Mouse (Mus musculus): ENCODE measurements around the gene Vmn2r107.

Vmn2r107 gene

DNA sequence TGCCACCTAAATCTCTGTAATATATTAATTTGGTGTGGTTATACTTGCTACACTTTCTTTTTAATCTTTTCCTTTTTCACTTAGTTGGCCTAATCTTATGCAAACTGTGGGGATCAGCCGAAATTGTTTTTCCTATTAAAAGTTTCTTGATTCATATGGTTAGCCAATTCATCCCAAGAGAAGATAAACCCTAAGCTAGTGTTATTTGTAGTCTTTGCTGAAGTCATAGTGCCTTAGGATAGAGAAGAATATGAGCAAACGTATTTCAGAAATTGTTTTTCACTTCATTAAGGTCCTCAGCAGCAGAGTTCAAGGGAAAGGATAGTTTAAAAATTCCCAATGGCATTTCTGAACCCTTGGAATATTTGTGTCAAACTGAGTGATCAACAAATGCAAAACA is at the start of gene Vmn2r107:
TSS of gene Vmn2r107 (plus strand) at position 301 of the 400 bp plus-strand sequence.
- DNase-seq: no peak

DNA sequence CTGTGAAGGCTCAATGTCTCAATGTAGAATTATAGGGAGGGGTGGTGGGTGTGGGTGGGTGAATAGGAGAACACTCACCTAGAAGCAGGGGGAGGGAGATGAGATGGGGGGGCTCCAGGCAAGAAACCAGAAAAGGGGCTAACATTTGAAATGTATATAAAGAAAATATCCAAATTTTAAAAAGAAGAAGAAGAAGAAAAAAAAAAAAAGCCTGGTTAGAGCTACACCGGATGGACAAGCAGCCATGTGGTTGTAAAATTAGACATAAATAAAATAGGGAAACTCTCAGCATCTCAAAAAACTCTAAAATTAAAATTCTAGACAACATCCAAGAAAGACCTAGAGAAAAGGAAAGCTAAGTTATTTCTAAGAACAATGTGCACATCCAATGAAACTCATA is 39.3 kb upstream of the Vmn2r107 start:
- no peak for DNase-seq

DNA sequence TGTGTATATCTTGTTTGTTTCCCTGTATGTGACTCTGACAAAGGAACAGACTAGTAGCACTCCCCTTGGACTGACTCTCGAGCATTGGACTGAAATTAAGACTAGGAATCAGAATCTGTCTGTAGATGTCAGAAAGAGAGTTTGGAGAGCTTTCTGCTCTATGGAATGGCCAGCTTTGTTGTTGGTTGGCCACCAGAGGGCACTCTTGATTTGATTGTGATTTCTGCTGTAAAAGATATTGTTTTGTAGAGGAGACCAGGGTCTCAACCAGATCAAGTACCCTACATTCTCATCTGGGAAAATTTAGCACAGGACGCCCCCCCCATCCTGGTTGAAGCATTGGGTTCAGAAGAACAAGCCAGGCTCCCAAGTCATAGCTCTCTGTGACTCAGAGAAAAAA is 54.1 kb downstream of the Vmn2r107 start:
- no peak for DNase-seq

DNA sequence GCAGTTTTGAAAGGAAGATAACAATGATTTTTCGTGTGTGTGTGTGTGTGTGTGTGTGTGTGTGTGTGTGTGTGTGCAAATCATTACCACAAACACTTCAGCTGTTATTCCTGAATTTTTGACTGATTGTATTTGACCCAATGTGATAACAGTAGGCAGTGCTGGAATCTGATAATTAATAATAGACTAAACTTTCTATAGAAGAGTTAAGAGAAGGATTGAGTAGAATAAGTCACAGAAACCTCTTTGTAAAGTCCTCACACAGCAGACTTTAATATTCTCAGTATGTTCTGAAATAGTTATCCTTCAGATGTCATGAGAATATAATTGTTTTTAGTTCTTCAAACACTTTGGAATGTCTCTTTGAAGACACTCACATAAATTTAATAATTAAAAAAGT is 68.8 kb downstream of the Vmn2r107 start, which contains the start of gene Vmn1r224:
TSS of gene Vmn1r224 (plus strand) at position 301 of the 400 bp plus-strand sequence.
- DNase-seq: no peak

Data from cerebellum, adult 18-20 months (tissue).